Mouse (Mus musculus): Measurements from ENCODE around the gene Ccdc85c.

- no peak for TF ChIP-seq CTCF (IDR thresholded peaks at IDR 0.05; ENCODE audit: borderline replicate concordance, insufficient read depth, low read depth, low read length)
- TF ChIP-seq POLR2A (IDR thresholded peaks at IDR 0.05; ENCODE audit: borderline replicate concordance, insufficient read depth, low read length), result no peak
Observed at GRCm38 (mm10) chr12:108286381-108286780, 11.2 kb upstream of the Ccdc85c start.

Data from cerebellum, adult 2 months (tissue).